Mouse (Mus musculus) heart, postnatal 0 days (tissue): ENCODE results near the gene Ptpn9. TPM values are rescaled to one million over a fixed set of nuclear protein-coding genes. Genes with fewer than 3 reads are reported as not detected.
"Not testable (repeated sequence)": the region's sequence is repeated elsewhere in the genome, so short reads cannot be mapped to it uniquely, and the experiment has no call there.

Experiments
- ATAC-seq: fragments of 200-750 bp; cut with Nextera tagmentation; 2 replicates; pipeline ENCODE4 v1.8.0; 2017; ENCODE audit warnings: low read depth, moderate number of reproducible peaks, moderate library complexity; ENCODE audit not compliant: insufficient read depth
- DNase-seq: peaks from one replicate; pipeline ENCODE4 v3.0.0-alpha.2; 2016; ENCODE audit warnings: low spot score
- H3K27ac ChIP-seq: fragments of 300-500 bp; sonication (generic); 2 replicates; pipeline ENCODE4 v1.5.1; 2014; ENCODE audit warnings: low read depth, mild to moderate bottlenecking
- H3K27me3 ChIP-seq: fragments of 300-500 bp; sonication (generic); 2 replicates; pipeline ENCODE4 v1.6.1; 2014; ENCODE audit warnings: low read length, mixed read lengths; ENCODE audit not compliant: control insufficient read depth, insufficient read depth
- H3K36me3 ChIP-seq: fragments of 300-500 bp; sonication (generic); replicated peaks from 2 replicates; pipeline ENCODE4 v1.6.1; 2014; ENCODE audit warnings: low read length, mixed read lengths; ENCODE audit not compliant: control insufficient read depth, insufficient read depth
- H3K4me1 ChIP-seq: fragments of 300-500 bp; sonication (generic); 2 replicates; pipeline ENCODE4 v1.6.1; 2014; ENCODE audit warnings: antibody characterized with exemption; ENCODE audit not compliant: control insufficient read depth, insufficient read depth
- H3K4me2 ChIP-seq: fragments of 300-500 bp; sonication (generic); 2 replicates; pipeline ENCODE4 v1.6.1; 2014; ENCODE audit warnings: low read depth, mild to moderate bottlenecking, low read length, moderate library complexity
- H3K4me3 ChIP-seq: fragments of 300-500 bp; sonication (generic); 2 replicates; pipeline ENCODE4 v1.5.1; 2014; ENCODE audit warnings: low read depth, low read length
- H3K9ac ChIP-seq: fragments of 300-500 bp; sonication (generic); replicated peaks from 2 replicates; pipeline ENCODE4 v1.6.1; 2014; ENCODE audit warnings: low read depth, low read length, mixed read lengths
- H3K9me3 ChIP-seq: fragments of 300-500 bp; sonication (generic); replicated peaks from 2 replicates; pipeline ENCODE4 v1.6.1; 2016; ENCODE audit warnings: low read length; ENCODE audit not compliant: control insufficient read depth
- CTCF ChIP-seq: IDR thresholded peaks from 2 replicates; pipeline ENCODE4 v1.5.1; 2016; ENCODE audit warnings: antibody characterized with exemption, control low read depth, low read depth
- EP300 ChIP-seq: IDR thresholded peaks from 2 replicates; pipeline ENCODE4 v1.6.1; 2016; ENCODE audit warnings: antibody characterized with exemption, low read depth
- WGBS: fragments of 180-500 bp; shearing (Covaris S2); extraction: QIAGEN DNeasy Blood & Tissue Kit; methylation state at CpG from one replicate; pipeline ENCODE4 v1.1.7; 2014; 5-methylcytosine and 5-hydroxymethylcytosine counted together
- polyA plus RNA-seq: library from polyadenylated mRNA; unstranded; fragments of >200 nt; fragmentation: Nextera tagmentation; extraction: Ambion mirVana; gene quantifications from 2 replicates; pipeline ENCODE4 v1.2.1, GENCODE M21; 2015
- total RNA-seq: library from RNA; depleted of rRNA; stranded (reverse); fragments of >200 nt; gene quantifications from 2 replicates; pipeline ENCODE4 v1.2.3, GENCODE M21; 2014; ENCODE audit warnings: low replicate concordance; rRNA removed

Gene Ptpn9
- total RNA-seq (22.2 and 22.6 TPM in 2 replicates), polyA plus RNA-seq (7.8 and 8.9 TPM in 2 replicates)

DNA sequence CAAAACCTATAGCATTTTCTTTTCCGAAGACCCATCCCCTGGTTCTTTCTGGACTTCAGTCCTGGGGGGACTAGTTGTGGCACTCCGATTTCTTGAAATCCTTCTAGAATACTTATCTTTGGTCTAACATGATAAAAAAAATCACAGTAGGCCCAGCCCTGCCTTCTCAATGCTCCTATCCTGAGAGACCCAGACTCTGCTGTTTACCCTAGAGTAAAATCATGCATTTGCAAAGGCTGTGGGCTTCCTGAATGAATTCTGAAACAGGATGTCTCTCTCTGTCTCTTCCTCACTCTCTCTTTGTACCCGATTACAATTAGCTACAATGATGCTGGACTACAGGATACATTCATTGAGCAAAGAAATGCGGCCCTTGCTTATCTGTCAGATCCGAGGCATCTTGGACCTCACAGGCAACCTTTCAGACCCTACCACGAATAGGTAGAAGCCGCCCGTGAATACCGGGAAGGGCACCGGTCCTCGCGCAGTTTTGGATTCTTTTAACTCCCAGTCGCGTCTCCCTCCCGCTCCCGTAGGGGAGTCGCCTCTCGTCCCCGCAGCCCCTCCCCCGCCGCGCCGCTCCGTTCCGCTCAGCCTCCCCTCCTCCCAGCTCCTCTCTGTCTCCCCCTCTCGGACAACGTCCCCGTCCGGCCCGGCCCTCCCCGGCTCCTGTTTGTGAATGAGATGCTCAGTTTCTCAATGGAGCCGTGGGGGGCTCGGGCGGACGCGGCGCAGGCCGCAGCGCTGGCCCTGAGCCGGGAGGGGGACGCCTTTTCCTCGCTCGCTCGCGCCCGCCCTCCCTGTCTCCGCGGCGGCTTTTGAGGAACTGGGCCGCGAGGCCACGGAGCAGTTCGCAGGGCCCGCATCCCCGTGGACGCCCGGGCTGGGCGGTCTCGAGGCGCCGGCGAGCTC lies at the start of gene Ptpn9:
Gene Ptpn9 (plus strand): TSS at position 638 of the 912 bp plus-strand sequence.
- peak within 1 kb of the TSS; percentile 85 for H3K4me2 ChIP-seq
- peak within 1 kb of the TSS; percentile 87 for H3K27ac ChIP-seq
- peak; percentile 62 for TF ChIP-seq CTCF
- 0 out of 2 replicates have a peak, but pooled peaks have one; percentile 28 for TF ChIP-seq EP300
- no peaks in the 10 kb centered on the region for H3K36me3 ChIP-seq
- H3K4me3 ChIP-seq: peak within 1 kb of the TSS; percentile 59
- peak; percentile 89 for DNase-seq
- no peaks in the 10 kb centered on the region for H3K9me3 ChIP-seq
- 2% methylated on average over 61 of the region's 62 CpGs for WGBS
- peak; percentile 93 for ATAC-seq
- no peaks in the 10 kb centered on the region for H3K27me3 ChIP-seq
- peaks cover 9% of the 10 kb centered on the region; the same call in 1 of the 2 replicates for H3K4me1 ChIP-seq
- peak within 1 kb of the TSS; percentile 85 for H3K9ac ChIP-seq

DNA sequence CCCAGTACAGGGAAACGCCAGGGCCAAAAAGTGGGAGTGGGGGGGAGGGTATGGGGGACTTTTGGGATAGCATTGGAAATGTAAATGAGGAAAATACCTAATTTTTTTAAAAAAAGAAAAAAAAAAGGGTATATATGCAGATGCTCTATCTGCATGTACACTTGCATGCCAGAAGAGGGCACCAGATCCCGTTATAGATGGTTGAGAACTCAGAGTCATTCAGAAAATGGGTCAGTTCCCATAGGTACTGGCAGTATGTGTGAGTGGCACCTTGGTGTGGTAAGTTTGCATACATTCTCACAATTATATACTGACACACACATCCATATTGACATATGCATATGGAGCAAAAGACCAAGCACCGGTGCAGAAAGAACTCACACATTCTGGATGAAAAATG lies 47.2 kb upstream of the Ptpn9 start:
- not testable (repeated sequence) for H3K27me3 ChIP-seq, H3K4me2 ChIP-seq, H3K36me3 ChIP-seq, H3K4me3 ChIP-seq, H3K9ac ChIP-seq, H3K4me1 ChIP-seq, ATAC-seq, H3K9me3 ChIP-seq, H3K27ac ChIP-seq
- WGBS: 20% methylated on average over 3 of the region's 3 CpGs
- peak; percentile 78 for TF ChIP-seq CTCF
- peak; percentile 50 for DNase-seq

DNA sequence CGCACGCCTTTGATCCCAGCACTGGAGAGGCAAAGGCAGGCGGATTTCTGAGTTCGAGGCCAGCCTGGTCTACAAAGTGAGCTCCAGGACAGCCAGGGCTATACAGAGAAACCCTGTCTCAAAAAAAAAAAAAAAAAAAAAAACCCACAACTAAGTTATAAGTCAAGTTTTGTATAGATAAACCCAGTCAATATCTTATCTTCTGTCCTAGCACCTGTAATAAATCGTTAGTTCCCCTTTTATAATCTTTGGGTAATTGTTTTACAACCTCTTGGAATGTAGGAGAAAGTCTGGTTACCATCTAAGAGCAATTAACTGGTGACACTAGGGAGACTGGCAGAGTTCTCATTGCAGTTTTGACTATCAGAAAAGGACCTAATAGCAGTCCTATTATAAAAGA lies 46.0 kb upstream of the Ptpn9 start:
- H3K4me1 ChIP-seq, H3K27ac ChIP-seq, H3K9ac ChIP-seq, H3K4me2 ChIP-seq, H3K4me3 ChIP-seq, DNase-seq, H3K36me3 ChIP-seq, ATAC-seq, H3K9me3 ChIP-seq, H3K27me3 ChIP-seq: not testable (repeated sequence)
- WGBS: 75% methylated on average over 5 of the region's 5 CpGs

DNA sequence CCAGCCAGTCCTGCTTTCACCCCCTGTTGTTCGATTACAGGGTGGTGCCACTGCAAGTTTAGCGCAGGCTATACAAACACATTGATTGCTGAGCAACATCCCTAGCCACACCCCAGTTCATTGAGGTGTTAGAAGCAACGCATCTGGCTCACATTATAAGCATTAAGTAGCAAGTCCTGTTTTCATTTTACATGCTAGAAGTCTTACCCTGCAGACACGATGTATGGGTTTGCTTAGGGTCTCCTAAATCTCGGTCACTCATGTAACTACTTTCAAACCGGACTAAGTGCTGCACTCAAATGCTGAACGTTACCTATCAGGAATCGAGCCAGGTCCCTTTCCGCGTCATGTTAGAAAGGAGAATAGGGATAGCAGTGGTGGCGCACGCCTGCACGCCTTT lies 45.0 kb upstream of the Ptpn9 start:
- Histone ChIP-seq H3K36me3 (no peaks in the 10 kb centered on the region), H3K4me3 (peak overlapping the region; percentile 29), H3K9ac (no peak overlapping the region), H3K9me3 (no peaks in the 10 kb centered on the region), H3K27me3 (no peaks in the 10 kb centered on the region), H3K27ac (no peak overlapping the region), H3K4me2 (peak overlapping the region; percentile 51), H3K4me1 (0 out of 2 replicates have a peak, but pooled peaks cover 5% of the 10 kb centered on the region)
- no peak for ATAC-seq
- WGBS: 16% methylated on average over 13 of the region's 13 CpGs
- TF ChIP-seq EP300 (no peak), CTCF (no peak)
- DNase-seq: no peak

DNA sequence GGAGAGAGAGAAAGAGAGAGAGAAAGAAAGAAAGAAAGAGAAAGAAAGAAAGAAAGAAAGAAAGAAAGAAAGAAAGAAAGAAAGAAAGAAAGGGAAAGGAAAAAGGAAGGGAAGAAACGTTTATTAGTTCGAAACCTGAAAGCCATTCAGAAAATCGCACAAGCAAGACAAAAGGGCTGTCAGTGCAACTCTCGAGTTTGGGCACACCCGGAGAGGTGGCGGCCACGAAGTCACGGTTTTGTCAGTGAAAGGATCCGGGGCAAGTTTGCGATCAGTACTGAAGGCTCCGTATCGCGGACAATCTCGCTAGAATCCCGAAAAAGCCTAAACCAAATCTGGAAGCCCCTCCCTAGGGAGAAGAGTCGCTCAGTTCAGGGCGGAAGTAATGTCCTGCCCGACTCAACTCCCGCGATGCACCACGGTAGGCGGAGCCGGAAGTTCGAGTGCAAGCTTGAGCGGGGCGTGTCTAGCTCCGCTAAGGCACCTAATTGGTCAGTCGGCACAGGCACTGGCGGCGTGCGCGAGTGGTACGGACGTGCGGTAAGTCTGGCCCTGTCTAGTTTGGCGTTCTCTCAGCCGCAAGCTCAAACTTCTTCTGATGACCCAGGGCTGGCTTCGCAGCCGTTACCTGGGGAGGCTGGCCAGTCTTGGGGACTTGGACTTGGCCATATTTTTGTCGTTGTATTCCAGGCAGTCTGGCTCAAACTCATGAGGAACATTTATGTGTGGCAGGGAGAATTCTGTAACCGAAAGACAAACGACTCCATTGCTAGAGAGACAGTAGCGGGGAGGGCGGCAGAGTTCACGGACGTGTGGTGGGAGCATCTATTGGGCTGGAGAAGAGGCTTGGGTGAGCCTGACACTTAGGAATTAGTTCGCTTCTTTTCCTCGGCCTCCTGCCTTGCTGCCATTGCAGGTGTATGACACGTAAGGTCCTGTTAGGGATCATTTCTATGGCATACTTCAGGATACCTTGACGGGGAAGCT lies 44.0 kb upstream of the Ptpn9 start, which contains the start of gene Snupn:
Gene Snupn (plus strand): TSS at position 465 of the 987 bp plus-strand sequence.
- peak within 1 kb of the TSS; percentile 74 for H3K4me3 ChIP-seq
- no peaks in the 10 kb centered on the region for H3K27me3 ChIP-seq
- ATAC-seq (peak; percentile 100), DNase-seq (peak; percentile 97)
- H3K27ac ChIP-seq: peak within 1 kb of the TSS; percentile 92
- TF ChIP-seq CTCF (no peak), EP300 (no peak)
- no peaks in the 10 kb centered on the region for H3K9me3 ChIP-seq
- WGBS: under 1% methylated on average over 50 of the region's 50 CpGs
- H3K36me3 ChIP-seq: no peaks in the 10 kb centered on the region
- H3K9ac ChIP-seq: peak within 1 kb of the TSS; percentile 75
- H3K4me1 ChIP-seq: 0 out of 2 replicates have a peak, but pooled peaks cover 5% of the 10 kb centered on the region
- H3K4me2 ChIP-seq: peak within 1 kb of the TSS; percentile 81
